Mouse (Mus musculus) bone marrow macrophage, adult 2 months (primary cell): Measurements from ENCODE around the gene Zfc3h1.

Experiments
- CTCF ChIP-seq: IDR thresholded peaks from 2 replicates; pipeline ENCODE4 v1.5.1; 2012; ENCODE audit warnings: low read depth, mild to moderate bottlenecking, low read length, moderate library complexity
- POLR2A ChIP-seq: IDR thresholded peaks from 2 replicates; pipeline ENCODE4 v1.6.1; 2012; ENCODE audit warnings: mild to moderate bottlenecking, low read depth, low read length, borderline replicate concordance

- TF ChIP-seq CTCF (no peak), POLR2A (no peak)
Measured at GRCm38 (mm10) chr10:115478441-115479141, 93.8 kb downstream of the Zfc3h1 start.
